Comparison of ENCODE assay signal across 8 mouse cellular contexts in the genomic region with DNA sequence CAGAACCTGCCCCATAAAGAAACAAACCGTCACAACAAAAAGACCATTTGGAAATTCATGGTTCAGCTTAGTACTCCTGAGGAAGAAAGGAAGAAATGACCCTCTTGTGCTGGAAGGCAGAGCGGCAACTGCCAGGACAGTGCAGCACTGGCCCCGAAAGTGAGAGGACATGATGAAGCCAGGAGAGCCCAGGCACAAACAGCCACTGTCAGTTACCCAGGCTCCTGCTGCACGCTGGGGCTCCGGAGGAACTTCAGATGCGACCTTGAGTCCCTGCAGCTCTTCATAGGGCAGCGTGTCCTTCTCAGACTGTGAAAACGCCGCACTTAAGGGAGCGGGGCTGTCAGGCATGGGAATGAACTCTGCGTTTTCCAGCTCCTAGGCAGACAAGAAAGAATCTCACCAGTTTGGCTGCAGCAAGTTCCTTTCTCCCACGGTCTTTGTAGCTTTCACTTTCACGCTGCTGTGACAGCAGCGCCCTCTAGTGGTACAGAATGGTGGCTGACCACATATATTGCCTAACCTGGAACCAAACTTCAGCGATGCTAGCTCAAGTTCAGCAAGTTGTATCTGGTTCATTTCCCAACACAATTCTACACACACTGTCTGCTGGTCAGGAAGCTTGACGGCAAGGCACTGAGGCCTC. TPM values are rescaled to one million over a fixed set of nuclear protein-coding genes. Genes with fewer than 3 reads are reported as not detected.
DNase-seq lines count a peak whose midpoint lies in the region; ATAC-seq lines count a peak whose summit lies in the region.

No protein-coding gene starts in this region.

- peak; percentile 64 for DNase-seq in MEL-GATA-1-ER (ENCODE audit: extremely low read depth, low read depth)
- DNase-seq in cerebellum, adult 11-12 months: peak; percentile 72
- peak; percentile 93 for DNase-seq in forelimb bud, embryonic 11.5 days (ENCODE audit: low read depth, low spot score)
- peak; percentile 88 for DNase-seq in layer of hippocampus, adult 9-11 months
- DNase-seq in ovary, postnatal 10 days (ENCODE audit: low spot score): peak; percentile 71
- DNase-seq in thymus, postnatal 0 days (ENCODE audit: low spot score): peak; percentile 88

- H3K4me3 ChIP-seq in lung, embryonic 16.5 days (ENCODE audit: low read length): no peak overlapping the region

- no peak overlapping the region for H3K4me2 ChIP-seq in lung, embryonic 16.5 days (ENCODE audit: low read depth, low read length)

- peak; percentile 84 to 89 for ATAC-seq in hematopoietic stem cell, adult 5-6 weeks (replicated peaks in 1 of 2; ENCODE audit: insufficient read depth in 1 of 2, low FRiP score in 2 of 2, low TSS enrichment in 1 of 2, low read depth in 1 of 2, poor library complexity in 2 of 2, severe bottlenecking in 2 of 2)
- peak; percentile 81 for ATAC-seq in lung, embryonic 16.5 days (ENCODE audit: low read depth)

- WGBS in lung, embryonic 16.5 days: 41% methylated on average over 16 of the region's 16 CpGs

- H3K9ac ChIP-seq in lung, embryonic 16.5 days (ENCODE audit: low read length): no peak overlapping the region

- no peaks in the 10 kb centered on the region for H3K27me3 ChIP-seq in lung, embryonic 16.5 days (ENCODE audit: control insufficient read depth, insufficient read depth, low read depth, low read length)

- peaks cover 3% of the 10 kb centered on the region; the same call in 1 of the 2 replicates for H3K4me1 ChIP-seq in lung, embryonic 16.5 days (replicated peaks; ENCODE audit: control insufficient read depth, insufficient read depth, low read length)

- peaks cover 75% of the 10 kb centered on the region for H3K36me3 ChIP-seq in lung, embryonic 16.5 days (ENCODE audit: control insufficient read depth, insufficient read depth, low read length)

- no peaks in the 10 kb centered on the region for H3K9me3 ChIP-seq in lung, embryonic 16.5 days (ENCODE audit: control insufficient read depth, low read length)

- H3K27ac ChIP-seq in lung, embryonic 16.5 days (ENCODE audit: low read length): peak overlapping the region; percentile 36; the same call in 1 of the 2 replicates

RNA-seq across cellular contexts. Expression of gene Zc2hc1c, which starts 17.0 kb away (rescaled TPM):
- total RNA-seq in hematopoietic stem cell, adult 5-6 weeks (2017): 0.13 and 0.20 TPM in 2 replicates
- 2.5 and 2.9 TPM in 2 replicates for polyA plus RNA-seq in lung, embryonic 16.5 days (2015; fragmentation: Nextera tagmentation; extraction: Ambion mirVana)
- polyA plus RNA-seq in thymus, postnatal 0 days (2015; fragmentation: Nextera tagmentation; extraction: Ambion mirVana): 0.23 and 0.29 TPM in 2 replicates

RNA-seq across cellular contexts. Expression of gene Acyp1, which starts 17.1 kb away (rescaled TPM):
- 52.8 and 63.5 TPM in 2 replicates for total RNA-seq in hematopoietic stem cell, adult 5-6 weeks (2017)
- 67.5 and 70.2 TPM in 2 replicates for polyA plus RNA-seq in lung, embryonic 16.5 days (2015; fragmentation: Nextera tagmentation; extraction: Ambion mirVana)
- polyA plus RNA-seq in thymus, postnatal 0 days (2015; fragmentation: Nextera tagmentation; extraction: Ambion mirVana): 122 and 136 TPM in 2 replicates

RNA-seq across cellular contexts. Expression of gene Nek9, which starts 33.8 kb away (rescaled TPM):
- 31.6 and 40.9 TPM in 2 replicates for total RNA-seq in hematopoietic stem cell, adult 5-6 weeks (2017)
- polyA plus RNA-seq in lung, embryonic 16.5 days (2015; fragmentation: Nextera tagmentation; extraction: Ambion mirVana): 20.7 and 20.9 TPM in 2 replicates
- 12.7 and 13.1 TPM in 2 replicates for polyA plus RNA-seq in thymus, postnatal 0 days (2015; fragmentation: Nextera tagmentation; extraction: Ambion mirVana)

RNA-seq across cellular contexts. Expression of gene Mlh3, which starts 35.0 kb away (rescaled TPM):
- 9.4 and 11.9 TPM in 2 replicates for total RNA-seq in hematopoietic stem cell, adult 5-6 weeks (2017)
- 8.5 and 9.0 TPM in 2 replicates for polyA plus RNA-seq in lung, embryonic 16.5 days (2015; fragmentation: Nextera tagmentation; extraction: Ambion mirVana)
- 6.8 and 7.1 TPM in 2 replicates for polyA plus RNA-seq in thymus, postnatal 0 days (2015; fragmentation: Nextera tagmentation; extraction: Ambion mirVana)
